Mouse (Mus musculus) megakaryocyte, embryonic 14.5 days (primary cell): ENCODE measurements around the gene Kdelr3. TPM values are rescaled to one million over a fixed set of nuclear protein-coding genes. Genes with fewer than 3 reads are reported as not detected.
A peak's percentile ranks its signal among the peaks of the same experiment; 100 is the strongest.

ENCODE experiments used
- H3K27me3 ChIP-seq: replicated peaks from 2 replicates; pipeline ENCODE3; 2012; ENCODE audit warnings: inconsistent platforms
- H3K36me3 ChIP-seq: replicated peaks from 2 replicates; pipeline ENCODE3; 2012; ENCODE audit warnings: low read length, inconsistent platforms, mixed read lengths
- H3K4me1 ChIP-seq: 2 replicates; pipeline ENCODE4 v1.6.1; 2012; ENCODE audit warnings: inconsistent platforms
- H3K4me3 ChIP-seq: replicated peaks from 2 replicates; pipeline ENCODE3; 2012; ENCODE audit warnings: moderate library complexity, mild to moderate bottlenecking, inconsistent platforms
- H3K9me3 ChIP-seq: 2 replicates; pipeline ENCODE4 v1.6.1; 2012; ENCODE audit warnings: inconsistent platforms
- FLI1 ChIP-seq: IDR thresholded peaks from 2 replicates; pipeline ENCODE4 v1.6.1; 2012; ENCODE audit warnings: low read length, inconsistent platforms, mixed read lengths
- GATA1 ChIP-seq: IDR thresholded peaks from 3 replicates; pipeline ENCODE4 v1.6.1; 2012; ENCODE audit warnings: mixed read lengths, low read length, inconsistent platforms, borderline replicate concordance
- polyA plus RNA-seq: library from polyadenylated mRNA; stranded (reverse); fragments of >175 nt; gene quantifications from 2 replicates; pipeline ENCODE4 v1.2.3, GENCODE M21; 2012; ENCODE audit warnings: low replicate concordance; ENCODE audit not compliant: insufficient read depth

The Kdelr3 gene
- polyA plus RNA-seq, 1 experiment: not detected

GRCm38 (mm10) chr15:79489463-79489862 is 26.7 kb upstream of the Kdelr3 start:
- TF ChIP-seq GATA1 (no peak), FLI1 (no peak)
- Histone ChIP-seq H3K9me3 (peaks cover 3% of the 10 kb centered on the region), H3K27me3 (peaks cover 84% of the 10 kb centered on the region), H3K36me3 (no peaks in the 10 kb centered on the region), H3K4me1 (no peaks in the 10 kb centered on the region), H3K4me3 (no peak overlapping the region)

- peaks cover 93% of the 10 kb centered on the region for H3K27me3 ChIP-seq
- H3K36me3 ChIP-seq: no peaks in the 10 kb centered on the region
- TF ChIP-seq GATA1 (no peak), FLI1 (no peak)
- H3K4me3 ChIP-seq: no peak overlapping the region
- no peaks in the 10 kb centered on the region for H3K4me1 ChIP-seq
- H3K9me3 ChIP-seq: peaks cover 3% of the 10 kb centered on the region; the same call in 1 of the 2 replicates
Observed at GRCm38 (mm10) chr15:79493527-79493926, 22.7 kb upstream of the Kdelr3 start.

DNA sequence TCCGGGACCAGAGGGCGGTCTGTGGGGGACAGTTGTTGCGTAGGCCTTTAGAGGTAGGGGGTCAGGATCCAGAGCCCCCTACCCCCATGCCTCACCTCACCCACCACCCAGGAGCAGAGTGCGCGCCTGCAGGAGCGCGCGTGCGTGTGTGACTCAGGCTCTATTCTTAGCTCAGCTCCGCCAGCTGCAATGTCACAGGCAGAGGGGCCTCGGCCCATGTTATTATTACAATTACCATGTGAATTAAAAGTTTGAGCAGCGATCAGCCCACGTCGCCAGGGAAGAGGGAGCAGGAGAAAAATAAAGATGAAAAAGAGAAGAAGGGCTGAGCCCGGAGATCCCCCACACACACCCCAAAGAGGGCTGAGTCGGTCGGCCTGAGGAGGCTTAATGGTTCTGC is 16.1 kb upstream of the Kdelr3 start:
- Histone ChIP-seq H3K4me3 (no peak overlapping the region), H3K27me3 (peaks cover 99% of the 10 kb centered on the region), H3K4me1 (peaks cover 9% of the 10 kb centered on the region), H3K36me3 (no peaks in the 10 kb centered on the region), H3K9me3 (no peaks in the 10 kb centered on the region)
- TF ChIP-seq FLI1 (no peak), GATA1 (no peak)

- Histone ChIP-seq H3K27me3 (peaks cover 100% of the 10 kb centered on the region), H3K4me3 (peak overlapping the region; percentile 10), H3K9me3 (peaks cover 5% of the 10 kb centered on the region; the same call in 1 of the 2 replicates), H3K4me1 (peaks cover 20% of the 10 kb centered on the region), H3K36me3 (no peaks in the 10 kb centered on the region)
- TF ChIP-seq FLI1 (no peak), GATA1 (no peak)
Observed at GRCm38 (mm10) chr15:79502891-79503341, 13.3 kb upstream of the Kdelr3 start.

DNA sequence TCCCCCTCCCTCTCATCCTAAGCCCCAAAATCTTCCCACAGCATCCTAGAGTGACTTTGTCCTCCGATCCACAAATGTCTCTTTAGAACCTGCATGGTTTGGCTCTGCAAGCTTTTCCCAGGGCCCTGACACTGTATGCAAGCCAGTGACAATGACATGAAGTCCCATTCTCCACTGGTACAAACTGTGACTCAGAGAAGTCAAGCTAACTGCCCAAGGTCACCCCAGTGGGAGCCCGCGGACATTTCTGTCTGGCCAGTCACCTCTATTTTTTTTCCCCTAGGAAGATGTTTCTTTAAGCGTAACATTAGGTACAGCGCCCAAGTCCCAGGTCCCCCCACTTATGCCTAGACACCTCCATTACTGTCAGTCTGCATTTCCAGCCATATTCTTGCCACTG is 12.8 kb upstream of the Kdelr3 start:
- peaks cover 100% of the 10 kb centered on the region for H3K27me3 ChIP-seq
- peaks cover 20% of the 10 kb centered on the region for H3K4me1 ChIP-seq
- TF ChIP-seq FLI1 (no peak), GATA1 (no peak)
- no peaks in the 10 kb centered on the region for H3K36me3 ChIP-seq
- H3K9me3 ChIP-seq: peaks cover 5% of the 10 kb centered on the region; the same call in 1 of the 2 replicates
- no peak overlapping the region for H3K4me3 ChIP-seq

- no peak for TF ChIP-seq GATA1
- TF ChIP-seq FLI1: no peak
- Histone ChIP-seq H3K4me3 (peak within 1 kb of the TSS; percentile 79), H3K36me3 (no peaks in the 10 kb centered on the region), H3K27me3 (peaks cover 98% of the 10 kb centered on the region), H3K9me3 (peaks cover 5% of the 10 kb centered on the region; the same call in 1 of the 2 replicates), H3K4me1 (peaks cover 20% of the 10 kb centered on the region)
Observed at GRCm38 (mm10) chr15:79504707-79505452, 11.3 kb upstream of the Kdelr3 start, which contains the start of gene Kcnj4. TSS of gene Kcnj4 (minus strand) at chr15:79505241.

DNA sequence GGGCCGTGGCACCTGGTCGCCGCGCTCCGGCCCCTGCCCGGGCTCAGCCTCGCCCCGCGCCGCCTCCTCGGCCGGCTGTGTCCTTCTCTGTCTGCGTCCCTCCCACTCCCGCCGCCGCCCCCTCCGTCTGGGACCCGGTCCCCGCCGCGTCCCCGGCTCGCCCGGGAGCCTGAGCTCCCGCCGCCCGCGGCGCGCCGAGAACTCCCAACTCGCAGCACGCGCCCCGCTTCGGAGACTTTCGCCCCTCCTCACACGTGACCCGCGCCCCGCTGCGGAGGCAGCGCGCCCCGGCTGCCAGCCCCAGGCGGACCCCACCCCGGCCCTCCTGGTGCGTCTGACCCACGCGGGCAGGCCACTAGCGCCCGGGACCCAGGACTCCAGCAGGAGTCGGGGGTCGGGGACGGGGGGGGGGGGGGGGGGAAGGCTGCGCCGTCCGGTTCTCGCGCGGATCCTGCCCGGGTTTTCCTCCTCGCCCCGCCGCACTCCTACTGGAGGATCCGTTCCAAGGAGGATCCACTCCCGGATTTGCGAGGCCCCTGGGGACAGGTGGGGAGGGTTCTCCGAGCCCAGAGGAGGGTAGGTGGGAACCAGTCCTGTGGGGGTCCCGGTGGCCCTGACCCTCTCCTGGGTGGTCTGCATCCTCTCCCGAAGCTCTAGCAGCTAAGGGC is 10.5 kb upstream of the Kdelr3 start:
- H3K36me3 ChIP-seq: no peaks in the 10 kb centered on the region
- peaks cover 5% of the 10 kb centered on the region; the same call in 1 of the 2 replicates for H3K9me3 ChIP-seq
- peaks cover 25% of the 10 kb centered on the region for H3K4me1 ChIP-seq
- peak overlapping the region; percentile 79 for H3K4me3 ChIP-seq
- H3K27me3 ChIP-seq: peaks cover 98% of the 10 kb centered on the region
- TF ChIP-seq GATA1 (no peak), FLI1 (no peak)

DNA sequence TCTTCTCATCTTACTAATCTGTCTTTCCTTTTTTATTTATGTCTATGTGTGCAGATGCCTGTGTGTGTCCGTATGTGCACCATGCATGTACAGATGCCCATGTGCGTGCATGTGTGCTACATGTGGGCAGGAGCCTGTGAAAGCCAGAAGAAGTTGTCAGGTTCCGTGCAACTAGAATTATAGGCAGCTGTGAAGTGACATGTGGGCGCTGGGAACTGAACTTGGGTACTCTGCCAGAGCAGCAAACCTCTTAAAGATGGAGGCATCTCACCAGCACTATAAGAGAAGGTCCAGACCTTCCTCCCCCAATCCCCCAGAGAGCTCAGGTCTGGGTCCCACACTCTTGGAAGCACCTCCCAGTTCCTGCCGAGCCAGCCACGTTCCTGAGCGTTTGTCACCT is 9.8 kb upstream of the Kdelr3 start:
- Histone ChIP-seq H3K4me3 (no peak overlapping the region), H3K27me3 (peaks cover 98% of the 10 kb centered on the region), H3K9me3 (peaks cover 5% of the 10 kb centered on the region; the same call in 1 of the 2 replicates), H3K4me1 (peaks cover 32% of the 10 kb centered on the region), H3K36me3 (no peaks in the 10 kb centered on the region)
- TF ChIP-seq FLI1 (no peak), GATA1 (no peak)

GRCm38 (mm10) chr15:79507055-79507828 is 9.0 kb upstream of the Kdelr3 start:
- Histone ChIP-seq H3K9me3 (peaks cover 5% of the 10 kb centered on the region; the same call in 1 of the 2 replicates), H3K4me3 (no peak overlapping the region), H3K4me1 (peaks cover 39% of the 10 kb centered on the region), H3K36me3 (no peaks in the 10 kb centered on the region), H3K27me3 (peaks cover 98% of the 10 kb centered on the region)
- TF ChIP-seq GATA1 (no peak), FLI1 (no peak)

GRCm38 (mm10) chr15:79509998-79510397 is 6.2 kb upstream of the Kdelr3 start:
- Histone ChIP-seq H3K27me3 (peaks cover 96% of the 10 kb centered on the region), H3K4me1 (peaks cover 40% of the 10 kb centered on the region), H3K4me3 (no peak overlapping the region), H3K9me3 (peaks cover 21% of the 10 kb centered on the region), H3K36me3 (no peaks in the 10 kb centered on the region)
- TF ChIP-seq FLI1 (no peak), GATA1 (no peak)
